Mouse (Mus musculus) megakaryocyte, embryonic 14.5 days (primary cell): ENCODE data around the gene Ptpn14.

Experiments
- FLI1 ChIP-seq: IDR thresholded peaks from 2 replicates; pipeline ENCODE4 v1.6.1; 2012; ENCODE audit warnings: low read length, inconsistent platforms, mixed read lengths
- GATA1 ChIP-seq: IDR thresholded peaks from 3 replicates; pipeline ENCODE4 v1.6.1; 2012; ENCODE audit warnings: mixed read lengths, low read length, inconsistent platforms, borderline replicate concordance

- TF ChIP-seq GATA1 (no peak), FLI1 (no peak)
Measured at GRCm38 (mm10) chr1:189920701-189921567, 192.9 kb downstream of the Ptpn14 start.
